Mouse (Mus musculus) stomach, postnatal 0 days (tissue): ENCODE data around the gene Dpy19l3. TPM values are rescaled to one million over a fixed set of nuclear protein-coding genes. Genes with fewer than 3 reads are reported as not detected.
A peak's percentile ranks its signal among the peaks of the same experiment; 100 is the strongest.

Experiments
- ATAC-seq: fragments of 200-750 bp; cut with Nextera tagmentation; 2 replicates; pipeline ENCODE4 v1.8.0; 2017; ENCODE audit not compliant: low FRiP score, low TSS enrichment
- DNase-seq: peaks from one replicate; pipeline ENCODE4 v3.0.0-alpha.2; 2016; ENCODE audit warnings: low spot score
- H3K27ac ChIP-seq: fragments of 300-500 bp; sonication (generic); replicated peaks from 2 replicates; pipeline ENCODE4 v1.5.1; 2014; ENCODE audit warnings: mild to moderate bottlenecking, control low read depth
- H3K27me3 ChIP-seq: fragments of 300-500 bp; sonication (generic); 2 replicates; pipeline ENCODE4 v1.6.1; 2014; ENCODE audit warnings: low read length; ENCODE audit not compliant: control insufficient read depth, insufficient read depth
- H3K36me3 ChIP-seq: fragments of 300-500 bp; sonication (generic); 2 replicates; pipeline ENCODE4 v1.6.1; 2014; ENCODE audit warnings: low read length, mixed read lengths; ENCODE audit not compliant: control insufficient read depth, insufficient read depth
- H3K4me1 ChIP-seq: fragments of 300-500 bp; sonication (generic); replicated peaks from 2 replicates; pipeline ENCODE4 v1.6.1; 2014; ENCODE audit warnings: antibody characterized with exemption; ENCODE audit not compliant: control insufficient read depth, insufficient read depth
- H3K4me2 ChIP-seq: fragments of 300-500 bp; sonication (generic); replicated peaks from 2 replicates; pipeline ENCODE4 v1.6.1; 2014; ENCODE audit warnings: low read depth, mild to moderate bottlenecking, control low read depth, moderate library complexity
- H3K4me3 ChIP-seq: fragments of 300-500 bp; sonication (generic); 2 replicates; pipeline ENCODE4 v1.5.1; 2014; ENCODE audit warnings: low read depth, low read length, control low read depth
- H3K9ac ChIP-seq: fragments of 300-500 bp; sonication (generic); 2 replicates; pipeline ENCODE4 v1.6.1; 2014; ENCODE audit warnings: mild to moderate bottlenecking, low read length, control low read depth, mixed read lengths
- H3K9me3 ChIP-seq: fragments of 300-500 bp; sonication (generic); 2 replicates; pipeline ENCODE4 v1.6.1; 2016; ENCODE audit warnings: low read length; ENCODE audit not compliant: control insufficient read depth
- CTCF ChIP-seq: IDR thresholded peaks from 2 replicates; pipeline ENCODE4 v1.5.1; 2016; ENCODE audit warnings: antibody characterized with exemption, low read depth, mild to moderate bottlenecking, moderate library complexity
- EP300 ChIP-seq: optimal IDR thresholded peaks from 2 replicates; pipeline ENCODE3; 2016; ENCODE audit warnings: antibody characterized with exemption
- WGBS: fragments of 180-500 bp; shearing (Covaris S2); extraction: QIAGEN DNeasy Blood & Tissue Kit; methylation state at CpG from one replicate; pipeline ENCODE4 v1.1.7; 2014; 5-methylcytosine and 5-hydroxymethylcytosine counted together
- polyA plus RNA-seq: library from polyadenylated mRNA; unstranded; fragments of >200 nt; fragmentation: Nextera tagmentation; extraction: Ambion mirVana; gene quantifications from 2 replicates; pipeline ENCODE4 v1.2.1, GENCODE M21; 2015

Gene Dpy19l3
- polyA plus RNA-seq, 1 experiment from 2014 or later = 7.9 TPM

GRCm38 (mm10) chr7:35772347-35772746 lies 18.1 kb upstream of the Dpy19l3 start:
- H3K27ac ChIP-seq = no peak overlapping the region
- ATAC-seq (no peak), DNase-seq (no peak)
- H3K9ac ChIP-seq = no peak overlapping the region
- H3K4me2 ChIP-seq = no peak overlapping the region
- H3K4me3 ChIP-seq = no peak overlapping the region
- 93% methylated on average over 8 of the region's 8 CpGs for WGBS
- H3K9me3 ChIP-seq = no peaks in the 10 kb centered on the region
- peaks cover 23% of the 10 kb centered on the region for H3K36me3 ChIP-seq
- TF ChIP-seq CTCF (no peak), EP300 (no peak)
- no peaks in the 10 kb centered on the region for H3K27me3 ChIP-seq
- no peaks in the 10 kb centered on the region for H3K4me1 ChIP-seq

- no peaks in the 10 kb centered on the region for H3K27me3 ChIP-seq
- H3K36me3 ChIP-seq = peaks cover 21% of the 10 kb centered on the region
- no peaks in the 10 kb centered on the region for H3K4me1 ChIP-seq
- ATAC-seq (no peak), DNase-seq (no peak)
- no peak overlapping the region for H3K4me2 ChIP-seq
- no peaks in the 10 kb centered on the region for H3K9me3 ChIP-seq
- H3K4me3 ChIP-seq = no peak overlapping the region
- H3K9ac ChIP-seq = no peak overlapping the region
- H3K27ac ChIP-seq = no peak overlapping the region
- no peak for TF ChIP-seq CTCF
- TF ChIP-seq EP300 = no peak
These were observed 16.9 kb upstream of the Dpy19l3 start for GRCm38 (mm10) chr7:35771106-35771505.

GRCm38 (mm10) chr7:35770122-35770521 lies 15.9 kb upstream of the Dpy19l3 start:
- H3K4me3 ChIP-seq = no peak overlapping the region
- DNase-seq (no peak), ATAC-seq (no peak)
- no peak overlapping the region for H3K4me2 ChIP-seq
- H3K9ac ChIP-seq = no peak overlapping the region
- no peaks in the 10 kb centered on the region for H3K27me3 ChIP-seq
- 70% methylated on average over 7 of the region's 7 CpGs for WGBS
- H3K4me1 ChIP-seq = no peaks in the 10 kb centered on the region
- H3K9me3 ChIP-seq = no peaks in the 10 kb centered on the region
- peaks cover 11% of the 10 kb centered on the region for H3K36me3 ChIP-seq
- TF ChIP-seq CTCF (no peak), EP300 (no peak)
- no peak overlapping the region for H3K27ac ChIP-seq

GRCm38 (mm10) chr7:35764461-35764860 lies 10.2 kb upstream of the Dpy19l3 start:
- WGBS = 84% methylated on average over 11 of the region's 11 CpGs
- no peak for DNase-seq
- Histone ChIP-seq H3K4me1 (no peaks in the 10 kb centered on the region), H3K36me3 (no peaks in the 10 kb centered on the region), H3K4me2 (no peak overlapping the region), H3K9me3 (no peaks in the 10 kb centered on the region), H3K9ac (no peak overlapping the region), H3K27ac (no peak overlapping the region), H3K27me3 (no peaks in the 10 kb centered on the region), H3K4me3 (no peak overlapping the region)
- TF ChIP-seq EP300 (no peak), CTCF (no peak)
- ATAC-seq = no peak

GRCm38 (mm10) chr7:35761801-35762200 lies 7.5 kb upstream of the Dpy19l3 start:
- H3K27ac ChIP-seq = no peak overlapping the region
- H3K27me3 ChIP-seq = no peaks in the 10 kb centered on the region
- ATAC-seq = no peak
- DNase-seq = no peak
- no peak overlapping the region for H3K4me2 ChIP-seq
- no peaks in the 10 kb centered on the region for H3K4me1 ChIP-seq
- no peak overlapping the region for H3K9ac ChIP-seq
- no peak for TF ChIP-seq EP300
- no peak for TF ChIP-seq CTCF
- no peaks in the 10 kb centered on the region for H3K36me3 ChIP-seq
- no peaks in the 10 kb centered on the region for H3K9me3 ChIP-seq
- H3K4me3 ChIP-seq = no peak overlapping the region
- 67% methylated on average over 5 of the region's 5 CpGs for WGBS

- Histone ChIP-seq H3K9ac (no peak overlapping the region), H3K4me2 (no peak overlapping the region), H3K4me3 (no peak overlapping the region), H3K27me3 (no peaks in the 10 kb centered on the region), H3K27ac (no peak overlapping the region), H3K9me3 (no peaks in the 10 kb centered on the region), H3K36me3 (no peaks in the 10 kb centered on the region), H3K4me1 (no peaks in the 10 kb centered on the region)
- ATAC-seq = no peak
- WGBS = 15% methylated on average over 2 of the region's 2 CpGs
- TF ChIP-seq CTCF (peak; percentile 68), EP300 (no peak)
- no peak for DNase-seq
These were observed 5.3 kb upstream of the Dpy19l3 start for GRCm38 (mm10) chr7:35759602-35760001.
